Mouse (Mus musculus) midbrain, embryonic 12.5 days (tissue): ENCODE results near the gene Slc5a2. TPM values are rescaled to one million over a fixed set of nuclear protein-coding genes. Genes with fewer than 3 reads are reported as not detected.

ENCODE experiments used
- ATAC-seq: fragments of 200-750 bp; cut with Nextera tagmentation; 2 replicates; pipeline ENCODE4 v1.8.0; 2017; ENCODE audit warnings: low read depth, moderate TSS enrichment, moderate library complexity; ENCODE audit not compliant: low FRiP score
- H3K27ac ChIP-seq: fragments of 300-500 bp; sonication (generic); replicated peaks from 2 replicates; pipeline ENCODE4 v1.5.1; 2016; ENCODE audit warnings: mild to moderate bottlenecking
- H3K27me3 ChIP-seq: fragments of 300-500 bp; sonication (generic); 2 replicates; pipeline ENCODE4 v1.6.1; 2016; ENCODE audit warnings: mild to moderate bottlenecking
- H3K36me3 ChIP-seq: fragments of 300-500 bp; sonication (generic); 2 replicates; pipeline ENCODE4 v1.6.1; 2016
- H3K4me1 ChIP-seq: fragments of 300-500 bp; sonication (generic); 2 replicates; pipeline ENCODE4 v1.6.1; 2016
- H3K4me2 ChIP-seq: fragments of 300-500 bp; sonication (generic); replicated peaks from 2 replicates; pipeline ENCODE4 v1.6.1; 2016; ENCODE audit warnings: mild to moderate bottlenecking, moderate library complexity
- H3K4me3 ChIP-seq: fragments of 300-500 bp; sonication (generic); 2 replicates; pipeline ENCODE4 v1.5.1; 2016; ENCODE audit warnings: mild to moderate bottlenecking
- H3K9ac ChIP-seq: fragments of 300-500 bp; sonication (generic); replicated peaks from 2 replicates; pipeline ENCODE4 v1.6.1; 2016; ENCODE audit warnings: mild to moderate bottlenecking, moderate library complexity
- H3K9me3 ChIP-seq: fragments of 300-500 bp; sonication (generic); 2 replicates; pipeline ENCODE4 v1.6.1; 2016; ENCODE audit warnings: mild to moderate bottlenecking
- WGBS: fragments of 180-500 bp; shearing (Covaris S2); methylation state at CpG from one replicate; pipeline ENCODE4 v1.1.7; 2016; 5-methylcytosine and 5-hydroxymethylcytosine counted together
- microRNA-seq: library from miRNA; unstranded; fragments of <30 nt; microRNA quantifications from one replicate; pipeline ENCODE4, GENCODE M21; 2017
- polyA plus RNA-seq: library from polyadenylated mRNA; unstranded; fragments of >200 nt; fragmentation: Nextera tagmentation; extraction: Ambion mirVana; gene quantifications from 2 replicates; pipeline ENCODE4 v1.2.1, GENCODE M21; 2016

Slc5a2 gene
- polyA plus RNA-seq, 1 experiment from 2014 or later, result not detected

DNA sequence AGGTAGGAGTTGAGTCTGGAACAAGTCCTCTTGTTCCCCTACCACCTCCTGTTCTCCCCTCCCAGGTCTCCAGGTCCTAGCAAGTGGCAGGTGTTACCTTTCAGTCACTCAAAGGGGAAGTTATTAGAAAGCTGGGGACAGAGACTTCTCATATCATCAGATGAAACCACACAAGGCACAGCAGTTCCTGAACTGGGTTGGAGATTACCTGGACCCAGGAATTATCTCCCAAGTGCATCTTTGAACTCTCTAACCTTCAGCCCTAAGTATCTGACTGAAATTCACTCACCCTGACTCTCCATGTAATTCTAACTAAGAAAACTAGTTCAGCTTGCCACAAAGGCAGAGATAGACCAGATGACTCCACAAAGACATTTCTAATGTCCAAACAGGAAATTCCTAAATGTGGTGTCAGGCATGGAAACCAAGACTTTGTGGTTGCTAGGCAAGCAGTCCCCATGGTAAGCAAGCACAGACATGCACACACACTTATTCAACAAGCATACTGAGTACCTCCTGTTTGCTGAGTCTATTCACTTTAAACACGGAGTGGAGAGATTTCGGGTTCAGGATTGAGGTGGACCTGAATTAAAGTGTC is 54.9 kb downstream of the Slc5a2 start:
- H3K27me3 ChIP-seq, result no peaks in the 10 kb centered on the region; the same call in 1 of the 2 replicates
- H3K9ac ChIP-seq, result no peak overlapping the region
- no peaks in the 10 kb centered on the region for H3K9me3 ChIP-seq
- H3K27ac ChIP-seq, result no peak overlapping the region
- no peaks in the 10 kb centered on the region for H3K36me3 ChIP-seq
- no peak overlapping the region for H3K4me2 ChIP-seq
- H3K4me3 ChIP-seq, result no peak overlapping the region
- 83% methylated on average over 2 of the region's 2 CpGs for WGBS
- H3K4me1 ChIP-seq, result no peaks in the 10 kb centered on the region
- ATAC-seq, result no peak

DNA sequence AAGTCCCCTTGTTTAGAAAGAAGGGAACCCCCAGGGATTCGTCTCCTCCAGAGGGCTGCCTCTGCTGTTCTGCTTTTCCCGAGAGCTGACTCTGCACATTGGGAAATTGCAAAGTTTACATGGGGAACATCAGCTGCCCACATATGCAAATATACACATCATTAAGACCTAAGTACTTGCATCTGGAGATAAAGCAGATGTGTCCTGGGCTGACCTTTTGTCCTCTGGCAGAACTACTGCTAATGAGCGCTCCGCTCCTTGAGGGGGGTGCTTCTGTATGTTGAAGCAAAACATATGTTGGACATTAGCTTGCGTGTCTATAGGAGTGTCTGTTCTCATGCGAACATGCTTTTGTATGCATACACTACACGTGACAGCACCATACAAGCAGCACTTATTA is 55.8 kb downstream of the Slc5a2 start:
- H3K27me3 ChIP-seq, result no peaks in the 10 kb centered on the region; the same call in 1 of the 2 replicates
- no peaks in the 10 kb centered on the region for H3K36me3 ChIP-seq
- H3K4me1 ChIP-seq, result no peaks in the 10 kb centered on the region
- no peak overlapping the region for H3K4me3 ChIP-seq
- 74% methylated on average over 7 of the region's 7 CpGs for WGBS
- H3K9ac ChIP-seq, result no peak overlapping the region
- no peak for ATAC-seq
- no peaks in the 10 kb centered on the region for H3K9me3 ChIP-seq
- no peak overlapping the region for H3K4me2 ChIP-seq
- H3K27ac ChIP-seq, result no peak overlapping the region

Small RNA genes lying within 50 kb of the gene (microRNA-seq; reads per million reads assigned to microRNA genes)
- not detected for gene Mir3103

Other genes starting within 250 kb of the Slc5a2 start
- gene Itgam, start 203.0 kb upstream of the Slc5a2 start, polyA plus RNA-seq, result 0.42 and 1.0 TPM in 2 replicates
- not detected in 2 replicates for gene Gm49368, start 203.0 kb upstream of the Slc5a2 start, polyA plus RNA-seq
- 0.05 TPM in 1 of 2 replicates, not detected in the other for gene Itgax, start 136.1 kb upstream of the Slc5a2 start, polyA plus RNA-seq
- gene Itgad, start 111.3 kb upstream of the Slc5a2 start, polyA plus RNA-seq, result not detected in 2 replicates
- gene Cox6a2, start 59.3 kb upstream of the Slc5a2 start, polyA plus RNA-seq, result not detected in 2 replicates
- gene Armc5, start 28.3 kb upstream of the Slc5a2 start, polyA plus RNA-seq, result 16.3 and 16.7 TPM in 2 replicates
- 13.2 TPM in 2 replicates for gene 9130023H24Rik, start 27.6 kb upstream of the Slc5a2 start, polyA plus RNA-seq
- 39.6 and 50.5 TPM in 2 replicates for gene Tgfb1i1, start 18.8 kb upstream of the Slc5a2 start, polyA plus RNA-seq
- gene BC017158, start 32.5 kb downstream of the Slc5a2 start, polyA plus RNA-seq, result 22.8 and 23.1 TPM in 2 replicates
- 10.8 and 13.6 TPM in 2 replicates for gene Rgs10, start 153.1 kb downstream of the Slc5a2 start, polyA plus RNA-seq
- gene Tial1, start 196.1 kb downstream of the Slc5a2 start, polyA plus RNA-seq, result 39.4 and 41.3 TPM in 2 replicates